Mouse (Mus musculus) small intestine, adult 2 months (tissue): ENCODE measurements around the gene Hivep3.

Source experiments
- CTCF ChIP-seq: fragments of 200-500 bp; IDR thresholded peaks from 2 replicates; pipeline ENCODE4 v1.5.1; 2012; ENCODE audit warnings: low read depth, mild to moderate bottlenecking, control low read depth, inconsistent platforms, low read length, moderate library complexity, mixed read lengths; ENCODE audit not compliant: insufficient replicate concordance, insufficient read length; ENCODE audit errors: extremely low read depth
- POLR2A ChIP-seq: fragments of 200-500 bp; IDR thresholded peaks from 2 replicates; pipeline ENCODE4 v1.6.1; 2012; ENCODE audit warnings: low read depth, mild to moderate bottlenecking, control low read depth, inconsistent platforms, low read length, moderate library complexity

- TF ChIP-seq POLR2A (no peak), CTCF (no peak)
Measured at GRCm38 (mm10) chr4:120162586-120162985, 429.0 kb downstream of the Hivep3 start.
